Mouse (Mus musculus): ENCODE measurements at regions not wholly inside any gene's neighbourhood (a gene's known extent, or its start where the extent isn't known, plus 50 kb on each side); places are given as distances from the start of the nearest gene placed in this dataset.

- TF ChIP-seq CTCF (IDR thresholded peaks at IDR 0.05; ENCODE audit: low read depth, low read length), result no peak
- TF ChIP-seq POLR2A (IDR thresholded peaks at IDR 0.05; ENCODE audit: extremely low read depth, insufficient read depth, low read length), result no peak
Observed at GRCm38 (mm10) chr13:115718859-115719258, 590.6 kb downstream of the Isl1 start.

Data from liver, adult 2 months (tissue).